Mouse (Mus musculus): ENCODE results near the gene Gm49384. TPM values are rescaled to one million over a fixed set of nuclear protein-coding genes. Genes with fewer than 3 reads are reported as not detected.
A peak's percentile ranks its signal among the peaks of the same experiment; 100 is the strongest.
"Not testable (repeated sequence)": the region's sequence is repeated elsewhere in the genome, so short reads cannot be mapped to it uniquely, and the experiment has no call there.

The Gm49384 gene
- polyA plus RNA-seq, 1 experiment from 2014 or later: 15.3 TPM

DNA sequence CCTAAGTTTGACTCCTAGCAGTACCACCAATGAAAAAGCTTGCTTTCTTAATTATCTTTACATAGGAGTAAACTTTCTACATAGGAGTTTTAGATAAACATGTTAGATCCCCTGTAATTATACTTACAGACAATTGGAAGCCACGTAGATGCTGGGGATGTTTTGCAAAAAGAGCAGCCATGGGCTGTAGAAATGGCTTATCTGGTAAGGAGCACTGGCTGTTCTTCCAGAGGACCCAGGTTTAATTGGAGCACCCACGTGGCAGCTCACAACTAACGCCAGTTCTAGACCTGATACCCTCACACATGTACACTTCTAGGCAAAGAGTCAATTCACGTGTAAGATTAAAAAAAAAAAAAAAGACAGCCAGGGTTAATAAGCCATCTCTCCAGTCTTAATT lies 22.3 kb downstream of the Gm49384 start:
- Histone ChIP-seq H3K4me3 (ENCODE audit: low read depth, low read length) (no peak overlapping the region), H3K27me3 (ENCODE audit: control insufficient read depth, insufficient read depth, low read depth, low read length) (no peaks in the 10 kb centered on the region), H3K9ac (ENCODE audit: low read depth, low read length) (no peak overlapping the region), H3K9me3 (replicated peaks; ENCODE audit: control insufficient read depth, low read length) (no peaks in the 10 kb centered on the region), H3K4me2 (ENCODE audit: low read depth, low read length) (no peak overlapping the region), H3K4me1 (ENCODE audit: control insufficient read depth, low read depth, low read length) (peaks cover 17% of the 10 kb centered on the region), H3K36me3 (ENCODE audit: control insufficient read depth, insufficient read depth) (peaks cover 12% of the 10 kb centered on the region), H3K27ac (ENCODE audit: low read length) (no peak overlapping the region)
- 58% methylated on average over 4 of the region's 4 CpGs for WGBS (ENCODE audit: insufficient replicate concordance)
- no peak for ATAC-seq (ENCODE audit: low read depth)

- ATAC-seq (ENCODE audit: low read depth): no peak
- H3K9ac ChIP-seq (ENCODE audit: low read depth, low read length): no peak overlapping the region
- H3K27ac ChIP-seq (ENCODE audit: low read length): no peak overlapping the region
- 68% methylated on average over 12 of the region's 12 CpGs for WGBS (ENCODE audit: insufficient replicate concordance)
- no peaks in the 10 kb centered on the region for H3K9me3 ChIP-seq (replicated peaks; ENCODE audit: control insufficient read depth, low read length)
- no peaks in the 10 kb centered on the region for H3K27me3 ChIP-seq (ENCODE audit: control insufficient read depth, insufficient read depth, low read depth, low read length)
- no peak overlapping the region for H3K4me3 ChIP-seq (ENCODE audit: low read depth, low read length)
- peaks cover 28% of the 10 kb centered on the region for H3K36me3 ChIP-seq (ENCODE audit: control insufficient read depth, insufficient read depth)
- H3K4me1 ChIP-seq (ENCODE audit: control insufficient read depth, low read depth, low read length): peaks cover 7% of the 10 kb centered on the region
- no peak overlapping the region for H3K4me2 ChIP-seq (ENCODE audit: low read depth, low read length)
Observed at GRCm38 (mm10) chr12:69179371-69179770, 24.7 kb downstream of the Gm49384 start.

DNA sequence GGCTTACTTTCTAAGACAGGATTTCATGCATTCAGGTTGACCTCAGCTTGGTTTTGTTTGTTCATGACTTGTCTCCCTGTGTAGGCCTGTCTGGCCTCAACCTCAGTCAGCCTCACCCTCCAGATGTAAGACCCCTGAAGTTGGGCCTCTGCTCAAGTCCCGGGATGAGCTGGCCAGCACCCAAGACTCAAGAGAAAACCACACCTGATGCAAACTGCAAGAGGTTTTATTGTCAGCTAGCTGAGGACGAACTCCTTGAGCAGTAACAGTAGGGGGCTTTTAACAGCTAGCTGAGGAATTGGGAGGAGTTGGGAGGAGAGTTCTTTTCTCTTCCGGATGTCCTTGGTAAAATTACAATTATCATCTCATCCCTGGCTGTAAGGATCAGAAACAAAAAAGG lies 26.5 kb downstream of the Gm49384 start:
- Histone ChIP-seq H3K9me3 (replicated peaks; ENCODE audit: control insufficient read depth, low read length) (no peaks in the 10 kb centered on the region), H3K4me2 (ENCODE audit: low read depth, low read length) (no peak overlapping the region), H3K4me3 (ENCODE audit: low read depth, low read length) (no peak overlapping the region), H3K27me3 (ENCODE audit: control insufficient read depth, insufficient read depth, low read depth, low read length) (no peaks in the 10 kb centered on the region), H3K4me1 (ENCODE audit: control insufficient read depth, low read depth, low read length) (peaks cover 5% of the 10 kb centered on the region; the same call in 1 of the 2 replicates), H3K36me3 (ENCODE audit: control insufficient read depth, insufficient read depth) (peaks cover 34% of the 10 kb centered on the region), H3K9ac (ENCODE audit: low read depth, low read length) (no peak overlapping the region), H3K27ac (ENCODE audit: low read length) (no peak overlapping the region)
- 79% methylated on average over 3 of the region's 3 CpGs for WGBS (ENCODE audit: insufficient replicate concordance)
- ATAC-seq (ENCODE audit: low read depth): no peak

GRCm38 (mm10) chr12:69175975-69176374 lies 28.1 kb downstream of the Gm49384 start:
- no peaks in the 10 kb centered on the region for H3K27me3 ChIP-seq (ENCODE audit: control insufficient read depth, insufficient read depth, low read depth, low read length)
- peaks cover 3% of the 10 kb centered on the region for H3K4me1 ChIP-seq (ENCODE audit: control insufficient read depth, low read depth, low read length)
- no peak overlapping the region for H3K9ac ChIP-seq (ENCODE audit: low read depth, low read length)
- WGBS (ENCODE audit: insufficient replicate concordance): 73% methylated on average over 3 of the region's 3 CpGs
- no peak overlapping the region for H3K4me2 ChIP-seq (ENCODE audit: low read depth, low read length)
- peaks cover 28% of the 10 kb centered on the region for H3K36me3 ChIP-seq (ENCODE audit: control insufficient read depth, insufficient read depth)
- ATAC-seq (ENCODE audit: low read depth): no peak
- no peak overlapping the region for H3K4me3 ChIP-seq (ENCODE audit: low read depth, low read length)
- H3K9me3 ChIP-seq (replicated peaks; ENCODE audit: control insufficient read depth, low read length): no peaks in the 10 kb centered on the region
- H3K27ac ChIP-seq (ENCODE audit: low read length): no peak overlapping the region

DNA sequence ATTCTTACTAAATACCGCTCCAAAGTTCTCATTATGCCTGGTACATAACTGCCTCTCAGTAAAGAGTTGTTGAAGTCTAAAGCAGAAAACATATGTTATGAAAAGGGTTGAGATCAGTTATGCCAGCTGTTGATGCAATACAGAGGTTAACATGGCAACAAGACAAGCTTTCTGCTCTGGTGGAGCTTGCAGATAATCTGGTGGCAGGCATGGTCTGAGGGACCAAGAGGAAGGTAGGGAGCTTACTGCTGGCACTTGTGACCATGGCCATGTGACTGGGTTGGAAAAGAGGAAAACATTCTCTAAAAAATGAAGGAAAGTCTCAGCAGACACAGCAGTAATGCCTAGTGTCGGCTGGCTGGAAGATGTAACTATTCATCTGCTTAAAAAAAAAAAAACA lies 32.8 kb downstream of the Gm49384 start:
- no peaks in the 10 kb centered on the region for H3K27me3 ChIP-seq (ENCODE audit: control insufficient read depth, insufficient read depth, low read depth, low read length)
- peaks cover 18% of the 10 kb centered on the region; the same call in 1 of the 2 replicates for H3K36me3 ChIP-seq (ENCODE audit: control insufficient read depth, insufficient read depth)
- no peaks in the 10 kb centered on the region for H3K9me3 ChIP-seq (replicated peaks; ENCODE audit: control insufficient read depth, low read length)
- H3K4me2 ChIP-seq (ENCODE audit: low read depth, low read length): no peak overlapping the region
- no peak for ATAC-seq (ENCODE audit: low read depth)
- H3K9ac ChIP-seq (ENCODE audit: low read depth, low read length): no peak overlapping the region
- no peak overlapping the region for H3K27ac ChIP-seq (ENCODE audit: low read length)
- 86% methylated on average over 2 of the region's 2 CpGs for WGBS (ENCODE audit: insufficient replicate concordance)
- peaks cover 19% of the 10 kb centered on the region for H3K4me1 ChIP-seq (ENCODE audit: control insufficient read depth, low read depth, low read length)
- H3K4me3 ChIP-seq (ENCODE audit: low read depth, low read length): no peak overlapping the region

- Histone ChIP-seq H3K9me3 (replicated peaks; ENCODE audit: control insufficient read depth, low read length) (no peaks in the 10 kb centered on the region), H3K27ac (ENCODE audit: low read length) (peak within 1 kb of the TSS; percentile 86), H3K36me3 (ENCODE audit: control insufficient read depth, insufficient read depth) (peaks cover under 1% of the 10 kb centered on the region; the same call in 1 of the 2 replicates), H3K27me3 (ENCODE audit: control insufficient read depth, insufficient read depth, low read depth, low read length) (no peaks in the 10 kb centered on the region), H3K4me2 (ENCODE audit: low read depth, low read length) (peak within 1 kb of the TSS; percentile 74), H3K9ac (ENCODE audit: low read depth, low read length) (peak within 1 kb of the TSS; percentile 82), H3K4me1 (ENCODE audit: control insufficient read depth, low read depth, low read length) (peaks cover 22% of the 10 kb centered on the region), H3K4me3 (ENCODE audit: low read depth, low read length) (peak within 1 kb of the TSS; percentile 92)
- ATAC-seq (ENCODE audit: low read depth): peak; percentile 93
- under 1% methylated on average over 40 of the region's 40 CpGs for WGBS (ENCODE audit: insufficient replicate concordance)
Observed at GRCm38 (mm10) chr12:69168461-69169106, 35.5 kb downstream of the Gm49384 start, which contains the start of gene Lrr1. Gene Lrr1 (plus strand): TSS chr12:69168814.

DNA sequence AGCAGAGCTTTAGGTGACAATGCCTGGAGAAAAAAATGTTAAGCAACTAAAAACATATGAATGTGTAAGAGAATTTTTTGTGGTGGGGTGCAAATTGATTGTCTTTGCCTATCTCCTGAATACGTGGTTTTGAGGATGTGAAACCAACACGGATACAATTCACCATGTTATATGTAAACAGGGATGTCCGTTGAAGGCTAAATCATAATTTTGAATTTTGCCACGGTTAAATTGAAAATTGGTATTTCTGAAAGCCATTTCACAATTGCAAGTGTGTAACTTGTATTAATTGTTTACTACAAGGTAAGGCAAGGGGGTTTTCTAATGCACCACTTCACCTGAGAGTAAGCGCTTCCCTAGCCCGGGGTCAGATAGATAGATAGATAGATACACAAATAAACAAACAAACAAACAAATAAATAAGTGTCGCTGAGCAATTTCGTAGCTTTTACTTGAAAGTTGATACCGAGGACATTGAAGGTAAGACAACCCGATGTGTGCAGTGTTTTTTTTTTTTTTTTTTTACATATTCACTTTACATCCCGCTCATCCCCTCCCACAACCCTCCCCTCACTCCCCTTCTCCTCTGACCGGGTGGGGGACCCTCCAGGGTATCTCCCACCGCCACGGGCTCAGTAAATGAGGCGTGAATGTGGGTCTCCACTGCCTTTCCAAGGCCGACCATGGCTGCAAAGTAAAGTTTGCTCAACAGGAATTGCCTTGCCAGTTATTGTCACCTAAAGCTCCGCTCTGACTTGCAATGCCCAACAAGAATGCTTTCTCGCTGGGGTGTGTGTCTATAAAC lies 36.2 kb downstream of the Gm49384 start:
- H3K27ac ChIP-seq (ENCODE audit: low read length): peak overlapping the region; percentile 86
- no peaks in the 10 kb centered on the region for H3K36me3 ChIP-seq (ENCODE audit: control insufficient read depth, insufficient read depth)
- H3K4me2 ChIP-seq (ENCODE audit: low read depth, low read length): peak overlapping the region; percentile 74
- peaks cover 22% of the 10 kb centered on the region for H3K4me1 ChIP-seq (ENCODE audit: control insufficient read depth, low read depth, low read length)
- ATAC-seq (ENCODE audit: low read depth): no peak
- H3K27me3 ChIP-seq (ENCODE audit: control insufficient read depth, insufficient read depth, low read depth, low read length): no peaks in the 10 kb centered on the region
- H3K9me3 ChIP-seq (replicated peaks; ENCODE audit: control insufficient read depth, low read length): no peaks in the 10 kb centered on the region
- H3K4me3 ChIP-seq (ENCODE audit: low read depth, low read length): peak overlapping the region; percentile 92
- H3K9ac ChIP-seq (ENCODE audit: low read depth, low read length): peak overlapping the region; percentile 82
- WGBS (ENCODE audit: insufficient replicate concordance): 8% methylated on average over 18 of the region's 18 CpGs

DNA sequence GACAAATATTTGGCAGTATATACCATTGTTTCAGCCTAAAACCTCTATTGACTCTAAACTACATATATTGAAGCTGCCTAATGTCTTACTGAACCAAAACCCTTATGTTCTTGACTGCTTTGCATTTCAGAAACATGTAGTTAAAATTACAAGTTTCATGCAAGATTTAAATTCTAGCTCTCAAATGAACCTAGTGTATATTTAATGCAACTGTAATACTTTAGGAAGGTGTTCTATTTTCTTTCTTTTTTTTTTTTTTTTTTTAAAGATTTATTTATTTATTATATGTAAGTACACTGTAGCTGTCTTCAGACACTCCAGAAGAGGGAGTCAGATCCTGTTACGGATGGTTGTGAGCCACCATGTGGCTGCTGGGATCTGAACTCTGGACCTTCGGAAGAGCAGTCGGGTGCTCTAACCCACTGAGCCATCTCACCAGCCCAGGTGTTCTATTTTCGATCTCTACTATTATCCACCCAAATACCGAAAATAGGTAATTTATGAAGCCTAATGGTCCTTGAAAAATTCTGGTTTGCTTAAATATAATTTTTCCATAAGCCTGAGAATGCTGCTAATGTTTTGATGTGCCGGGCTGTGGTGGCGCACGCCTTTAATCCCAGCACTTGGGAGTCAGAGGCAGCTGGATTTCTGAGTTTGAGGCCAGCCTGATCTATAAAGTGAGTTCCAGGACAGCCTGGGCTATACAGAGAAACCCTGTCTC lies 37.0 kb downstream of the Gm49384 start:
- not testable (repeated sequence) for H3K36me3 ChIP-seq (ENCODE audit: control insufficient read depth, insufficient read depth); ATAC-seq (ENCODE audit: low read depth); H3K9me3 ChIP-seq (replicated peaks; ENCODE audit: control insufficient read depth, low read length); H3K27me3 ChIP-seq (ENCODE audit: control insufficient read depth, insufficient read depth, low read depth, low read length); H3K4me3 ChIP-seq (ENCODE audit: low read depth, low read length); H3K9ac ChIP-seq (ENCODE audit: low read depth, low read length); H3K4me2 ChIP-seq (ENCODE audit: low read depth, low read length); H3K27ac ChIP-seq (ENCODE audit: low read length)
- 80% methylated on average over 8 of the region's 8 CpGs for WGBS (ENCODE audit: insufficient replicate concordance)
- peaks cover 22% of the 10 kb centered on the region for H3K4me1 ChIP-seq (ENCODE audit: control insufficient read depth, low read depth, low read length)

Measured in liver, embryonic 16.5 days (tissue).